Mouse (Mus musculus) erythroid progenitor cell, adult 5-6 weeks (primary cell): ENCODE measurements around the gene Bcorl1. TPM values are rescaled to one million over a fixed set of nuclear protein-coding genes. Genes with fewer than 3 reads are reported as not detected.
A peak's percentile ranks its signal among the peaks of the same experiment; 100 is the strongest.

Experiments used
- ATAC-seq: replicated peaks from 2 replicates; pipeline ENCODE4 v1.8.0; 2016; ENCODE audit warnings: moderate number of reproducible peaks, mild to moderate bottlenecking, moderate TSS enrichment, inconsistent platforms; ENCODE audit not compliant: poor library complexity, low FRiP score, severe bottlenecking
- total RNA-seq, 2 experiments: library from RNA; stranded (forward) in 1 of 2; stranded (reverse) in 1 of 2; fragments of 150-400 nt in 1 of 2; fragments of 186-747, 209-891 nt in 1 of 2; gene quantifications; 2 replicates each; pipeline versions ENCODE4 v1.2.3 to v1.2.4; 2015 to 2017; ENCODE audit warnings: low replicate concordance in 2 of 2

Gene Bcorl1
- total RNA-seq (2015; ENCODE audit: low replicate concordance) (32.1 and 40.2 TPM in 2 replicates), total RNA-seq (2017; ENCODE audit: low replicate concordance) (86.3 and 87.1 TPM in 2 replicates)

DNA sequence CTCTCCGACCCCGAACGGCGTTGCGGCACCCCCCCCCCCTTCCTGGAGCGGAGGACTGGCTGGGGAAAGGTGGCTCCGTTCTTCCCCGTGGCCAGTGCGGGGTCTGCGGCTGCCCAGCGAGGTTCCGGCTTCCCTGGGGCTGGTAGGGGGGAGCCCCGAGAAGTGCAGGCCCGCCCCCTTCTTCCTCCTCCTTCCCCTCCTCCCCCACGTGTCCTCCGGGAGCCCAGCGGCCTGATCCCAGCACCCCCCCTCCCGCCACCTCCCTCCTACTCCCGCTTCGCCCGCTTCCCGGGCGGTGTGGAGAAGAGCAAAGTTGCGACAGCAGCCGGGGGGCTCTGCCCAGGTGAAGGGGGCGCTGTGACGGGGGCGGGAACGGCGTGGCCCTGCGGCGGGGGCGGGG is at the start of gene Bcorl1:
Bcorl1 (plus strand) TSS at position 218 of the 400 bp plus-strand sequence.
- no peak for ATAC-seq

DNA sequence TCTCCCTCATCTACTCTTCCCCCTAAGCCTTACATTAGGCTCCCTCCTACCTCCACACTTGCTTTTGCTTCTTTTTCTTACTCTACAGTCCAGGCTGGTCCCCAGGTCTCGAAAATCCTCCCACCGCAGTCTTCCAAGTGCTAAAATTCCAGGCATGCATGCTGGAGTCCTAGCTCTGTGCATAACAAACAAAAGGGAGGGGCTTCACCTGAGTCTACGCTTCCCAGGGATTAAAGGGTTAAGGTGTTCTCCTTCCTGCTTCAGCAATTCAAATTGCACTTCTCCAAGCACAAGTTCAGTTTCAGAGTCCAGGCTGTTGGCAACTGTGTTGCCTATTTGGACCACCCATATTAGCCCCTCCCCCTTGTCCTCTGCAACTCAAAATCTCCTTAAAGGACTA is 49.7 kb upstream of the Bcorl1 start:
- ATAC-seq = no peak

DNA sequence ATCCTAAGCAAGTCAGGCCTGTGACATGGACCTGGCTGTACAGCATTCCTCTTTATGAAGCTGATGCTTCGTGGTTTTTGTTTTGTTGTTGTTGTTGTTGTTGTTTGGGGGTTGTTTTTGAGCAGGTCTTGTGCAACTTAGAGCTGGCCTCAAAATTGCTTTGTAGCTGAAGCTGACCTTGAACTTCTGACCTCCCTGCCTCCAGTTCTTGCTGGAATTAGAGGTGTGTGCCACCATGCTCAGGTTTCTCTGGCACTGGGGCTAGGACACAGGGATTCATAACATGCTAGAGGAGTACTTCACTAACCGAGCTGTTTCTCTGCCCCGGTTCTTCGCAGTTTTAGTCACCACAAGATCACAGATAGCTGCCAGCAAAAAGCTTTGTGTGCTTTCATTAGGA is 35.8 kb upstream of the Bcorl1 start:
- ATAC-seq = no peak

DNA sequence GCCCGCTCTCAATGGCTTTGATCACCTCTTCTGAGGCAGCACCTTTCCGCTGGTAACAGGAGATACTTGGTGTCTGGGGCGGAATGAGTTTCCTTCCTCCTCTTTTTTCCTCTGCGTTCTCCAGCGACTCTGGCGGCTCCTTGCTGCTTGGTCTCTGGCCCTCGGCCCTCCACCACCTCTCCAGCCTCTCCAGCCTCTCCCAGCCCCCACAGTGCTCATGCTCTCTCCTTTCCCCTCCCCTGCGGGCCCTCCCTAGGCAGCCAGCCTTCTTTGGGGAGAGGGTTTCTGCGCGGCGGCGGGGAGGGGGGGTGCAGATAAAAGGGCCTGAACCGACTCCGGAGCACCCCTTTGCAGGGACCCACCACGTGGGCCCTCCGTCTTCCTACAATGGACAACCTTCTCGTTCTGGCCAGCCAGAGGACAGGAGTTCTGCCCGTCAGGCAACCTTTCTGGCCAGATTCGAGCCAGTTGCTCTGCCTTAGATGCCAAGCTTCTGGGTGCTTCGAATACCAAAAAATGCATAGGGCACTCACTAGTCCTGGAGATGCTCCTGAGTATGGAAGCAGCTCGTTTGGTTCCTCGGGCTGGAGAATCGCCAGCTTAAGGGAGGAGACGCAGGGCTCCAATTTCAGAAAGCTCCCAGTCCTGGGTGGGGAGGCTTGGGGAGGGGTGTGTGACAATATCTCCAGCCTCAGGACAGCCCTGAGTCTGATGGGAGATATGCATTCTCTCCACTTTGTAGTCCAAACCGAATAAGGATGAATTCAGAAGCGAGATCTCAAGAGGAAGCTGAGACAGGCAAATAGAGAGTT is 30.2 kb upstream of the Bcorl1 start:
- ATAC-seq = peak; percentile 56

DNA sequence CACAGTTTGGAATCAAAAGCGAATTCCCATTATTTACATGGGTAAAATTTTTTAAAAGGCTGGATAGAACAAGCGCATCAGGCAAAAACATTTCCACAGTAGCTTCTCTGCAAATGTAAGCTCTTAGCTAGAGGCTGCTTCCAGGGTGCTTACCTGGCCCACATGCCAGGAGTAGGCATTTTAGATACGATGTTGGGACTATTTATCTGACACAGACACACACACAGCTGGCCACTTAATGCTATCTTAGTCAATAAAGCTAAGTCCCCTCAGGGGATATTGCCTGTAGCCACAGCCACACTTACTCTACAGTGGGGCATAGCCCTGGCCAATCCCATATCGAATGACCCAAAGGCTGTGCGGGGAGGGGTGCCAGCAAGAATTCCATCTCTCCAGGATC is 29.4 kb upstream of the Bcorl1 start:
- ATAC-seq = peak; percentile 44

DNA sequence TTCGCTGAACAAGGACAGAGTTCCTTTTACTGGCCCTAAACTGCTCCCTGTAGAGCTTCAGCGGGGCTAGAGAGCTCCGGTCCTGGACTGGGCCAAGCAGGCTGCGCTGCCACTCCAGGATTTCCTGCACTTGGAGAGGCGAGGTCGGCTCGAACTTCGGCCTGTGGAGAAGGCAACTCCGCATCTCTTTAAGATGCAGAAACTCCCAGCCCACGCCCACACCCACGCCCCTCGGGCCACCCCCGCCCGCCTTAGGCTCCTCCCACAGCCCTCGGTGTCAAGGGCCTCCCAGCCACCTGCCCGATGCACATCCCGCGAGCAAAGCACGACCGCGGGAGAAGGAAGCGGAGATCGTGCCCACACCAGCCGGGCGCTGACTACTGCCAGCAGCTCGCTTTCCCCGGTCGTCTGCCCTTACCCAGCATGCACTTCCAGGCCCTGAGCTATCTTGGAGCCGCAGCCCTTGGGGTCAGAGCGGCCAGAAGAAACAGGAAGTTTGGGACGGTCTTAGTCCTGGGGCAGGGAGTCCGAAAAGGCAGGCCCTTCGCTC is 26.6 kb upstream of the Bcorl1 start:
- peak; percentile 85 for ATAC-seq

DNA sequence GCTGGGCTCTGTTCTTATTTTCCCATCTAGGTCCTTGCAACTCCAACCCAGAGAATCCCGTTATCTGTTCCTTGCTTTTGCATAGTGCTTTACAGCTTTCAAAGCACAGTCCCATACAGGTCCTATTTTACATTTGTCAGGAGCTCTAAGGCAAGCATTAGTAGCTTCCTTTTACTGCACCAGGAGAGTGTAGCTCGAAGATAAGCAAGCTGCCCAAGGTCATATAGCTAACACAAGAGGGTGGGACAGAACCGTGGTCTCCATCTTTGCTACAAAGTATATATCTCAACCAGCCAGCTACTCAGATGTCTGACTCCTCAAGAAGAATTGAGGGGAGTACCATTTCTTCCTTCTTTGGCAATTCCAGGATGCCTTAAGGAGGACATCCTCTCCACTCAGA is 23.7 kb upstream of the Bcorl1 start:
- peak; percentile 40; the same call in 1 of the 2 replicates for ATAC-seq

DNA sequence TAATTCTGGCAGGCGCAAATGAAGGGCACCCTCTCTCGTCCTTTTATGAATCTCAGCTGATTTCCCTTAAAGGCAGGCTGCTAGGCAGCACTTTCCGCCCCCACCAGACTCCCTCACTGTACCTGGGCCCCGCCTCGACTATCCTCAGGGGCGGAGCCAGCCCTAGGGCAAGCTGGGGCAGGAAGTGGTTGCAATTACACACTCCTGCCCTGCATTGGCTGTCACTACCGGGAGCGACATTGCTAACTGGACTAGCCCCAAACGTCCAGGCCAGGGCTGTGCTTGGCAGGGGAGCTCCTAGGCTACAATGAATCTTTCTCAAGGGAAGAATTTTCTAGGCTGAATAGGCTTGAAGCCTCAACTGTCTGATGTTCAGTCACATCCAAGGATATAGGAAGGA is 23.0 kb upstream of the Bcorl1 start:
- peak; percentile 77 for ATAC-seq

DNA sequence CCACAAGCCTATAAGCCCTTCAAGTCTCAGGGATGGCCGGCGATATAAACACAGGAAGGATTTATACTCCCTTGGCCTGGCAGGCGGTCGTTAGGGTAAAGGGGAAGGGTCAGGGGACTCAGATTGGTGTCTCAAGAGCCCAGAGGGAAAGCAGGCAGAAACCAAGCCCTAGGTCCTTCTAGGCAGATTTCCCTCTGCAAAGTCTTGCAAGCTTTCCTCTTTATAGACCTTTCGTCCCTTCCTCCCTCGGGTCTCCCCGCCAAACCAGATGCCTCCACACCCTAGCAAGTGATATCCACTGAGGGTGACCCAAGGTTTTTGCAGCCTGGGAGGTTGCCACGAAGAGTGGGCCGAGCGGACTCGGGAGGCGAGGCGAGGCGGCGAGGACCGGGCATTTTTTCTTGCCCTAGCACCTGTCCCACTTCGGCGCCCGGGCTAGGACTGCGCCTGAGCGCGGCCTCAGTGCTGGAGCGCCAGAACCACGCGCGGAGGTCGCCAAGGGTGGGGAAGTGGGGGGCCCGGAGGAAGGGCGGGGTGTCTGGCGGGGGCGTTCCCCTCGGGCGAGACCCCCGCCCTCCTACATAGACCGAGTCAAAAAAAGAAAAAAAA is 613 bp upstream of the Bcorl1 start:
- ATAC-seq = no peak

DNA sequence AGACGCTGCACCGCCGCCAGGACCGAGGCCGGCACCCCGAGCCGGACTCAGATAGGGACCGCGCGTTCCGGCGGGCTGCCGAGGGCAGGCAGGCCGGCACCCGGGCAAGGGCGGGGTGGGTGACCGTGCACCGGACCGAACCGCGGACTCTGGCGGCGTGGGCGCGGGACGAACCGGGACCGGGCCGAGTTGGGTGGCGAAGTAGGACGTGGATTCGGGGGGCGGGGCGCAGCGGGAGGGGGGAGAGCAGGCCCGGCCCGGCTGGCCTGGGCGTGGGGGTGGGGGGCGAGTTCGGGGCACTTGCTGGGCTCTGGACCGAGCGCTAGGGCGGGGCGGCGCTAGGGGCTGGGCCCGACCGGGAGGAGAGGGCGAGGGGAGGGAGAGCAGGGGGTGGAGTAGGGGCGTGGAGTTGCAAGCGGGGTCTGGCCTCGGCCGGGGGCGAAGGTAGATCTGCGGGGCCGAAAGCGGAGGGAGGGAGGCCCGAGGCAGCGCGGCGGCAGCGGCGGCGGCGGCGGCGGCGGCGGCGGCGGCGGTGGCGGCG is 533 bp downstream of the Bcorl1 start:
- no peak for ATAC-seq

DNA sequence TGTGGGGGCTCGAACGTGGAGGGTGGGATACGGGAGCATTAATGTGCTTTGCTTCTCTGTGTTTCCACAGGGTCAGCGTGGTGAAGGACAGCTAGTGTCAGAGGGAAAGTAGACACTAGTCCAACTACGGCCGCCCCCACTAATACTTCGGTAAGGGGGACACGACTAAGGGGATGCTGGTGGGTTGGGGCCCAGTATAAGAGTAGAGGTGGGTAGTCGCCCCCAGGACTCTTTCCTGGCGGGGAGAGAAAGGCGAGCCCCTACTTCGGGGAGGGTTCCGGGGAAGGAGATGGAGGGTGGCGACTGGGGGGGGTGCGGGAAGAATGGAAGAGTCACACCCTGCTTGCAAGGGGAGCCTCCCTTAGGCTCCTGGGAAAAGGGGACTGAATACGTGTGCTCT is 1.6 kb downstream of the Bcorl1 start:
- ATAC-seq = peak; percentile 5; the same call in 1 of the 2 replicates

DNA sequence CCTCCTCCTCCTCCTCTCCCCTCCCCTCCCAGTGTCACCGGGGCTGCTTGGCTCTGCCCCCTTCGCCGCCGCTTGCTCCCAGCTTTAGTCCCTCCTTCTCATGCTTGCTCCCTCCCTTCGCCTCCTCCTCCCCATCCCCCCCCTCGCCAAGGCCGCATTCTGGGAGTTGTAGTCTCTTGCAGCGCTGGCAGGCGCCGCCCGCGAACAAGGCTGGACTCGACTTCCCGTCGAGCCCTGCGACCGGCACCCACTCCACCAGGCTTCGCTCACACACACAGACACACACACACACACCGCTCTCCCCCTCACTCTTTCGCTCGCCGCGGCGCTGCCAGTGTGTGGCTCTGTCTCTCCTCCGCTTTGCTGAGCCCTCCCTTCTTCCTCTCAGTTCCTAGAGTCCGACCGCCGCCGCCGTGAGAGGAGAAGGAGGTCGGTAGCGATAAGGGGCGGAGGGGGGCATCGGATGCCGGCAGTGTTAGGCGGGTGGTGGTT is 2.3 kb downstream of the Bcorl1 start:
- ATAC-seq = peak; percentile 92

DNA sequence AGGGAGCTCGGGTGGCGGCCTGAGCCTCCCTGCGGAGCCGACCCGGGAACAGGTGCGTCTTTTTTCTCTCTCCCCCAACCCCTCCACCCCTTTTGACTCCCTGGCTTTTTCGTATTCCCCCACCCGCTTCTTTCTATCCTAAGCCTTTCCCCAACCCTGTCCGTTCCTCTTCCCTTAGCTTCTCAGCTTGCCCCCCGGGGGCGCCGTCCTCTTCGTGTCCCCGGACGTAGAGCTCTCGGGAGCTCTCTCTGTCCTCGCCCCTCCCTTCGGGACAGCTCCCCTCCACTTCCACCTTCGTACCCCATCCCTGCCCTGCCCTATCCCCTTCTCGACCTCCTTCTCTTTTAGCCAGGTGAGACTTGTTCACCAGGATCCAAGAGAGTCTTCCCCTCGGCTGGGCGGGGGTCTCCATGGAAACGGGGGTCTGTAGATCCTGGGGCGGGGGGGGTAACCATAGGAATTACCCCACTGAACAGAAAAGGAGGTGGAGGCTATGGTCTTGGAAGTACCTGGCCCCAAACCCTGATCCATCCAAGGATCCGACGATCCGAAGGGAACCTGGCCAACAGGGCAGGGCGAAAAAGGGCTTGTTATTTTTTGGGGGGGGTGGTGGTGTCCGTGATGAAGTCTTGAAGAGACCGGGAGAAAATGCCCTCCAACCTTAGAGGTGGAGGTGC is 2.9 kb downstream of the Bcorl1 start:
- ATAC-seq = no peak

DNA sequence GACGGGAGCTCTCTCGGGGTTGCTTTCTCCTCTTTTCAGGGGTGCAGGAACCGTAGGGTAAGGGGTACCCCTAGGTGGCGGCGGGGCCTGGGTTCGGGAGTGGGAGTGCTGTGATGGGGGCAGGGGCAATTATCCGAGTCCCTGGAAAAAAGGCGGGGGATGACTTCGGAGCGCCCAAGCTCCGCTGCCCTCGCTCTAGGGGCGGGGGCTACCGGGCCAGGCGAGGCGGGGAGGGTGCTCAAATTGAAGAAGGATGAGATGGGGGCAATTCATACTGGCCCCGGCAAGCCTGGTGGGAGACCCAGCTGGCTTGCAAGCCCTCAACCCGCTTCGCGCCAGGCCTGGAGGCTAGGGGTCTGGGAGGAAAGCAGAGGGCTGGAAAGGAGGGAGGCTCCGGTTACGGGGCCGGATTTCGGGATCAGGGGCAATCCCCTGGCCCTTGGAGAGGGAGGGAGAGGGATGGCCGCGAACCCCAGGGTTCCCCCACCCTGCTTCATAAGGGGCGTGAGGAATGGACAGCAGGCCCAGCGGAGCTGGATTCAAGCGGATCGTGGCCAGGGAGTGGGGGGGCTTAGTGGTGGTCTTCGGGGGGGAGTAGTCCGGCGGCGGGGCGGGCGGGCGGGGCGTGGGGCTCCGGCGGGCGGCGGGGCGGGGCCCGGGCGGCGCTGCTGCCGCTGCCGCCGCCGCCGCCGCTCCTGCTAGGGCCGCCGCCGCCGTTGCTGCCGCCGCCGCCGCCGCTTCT is 3.7 kb downstream of the Bcorl1 start:
- no peak for ATAC-seq

DNA sequence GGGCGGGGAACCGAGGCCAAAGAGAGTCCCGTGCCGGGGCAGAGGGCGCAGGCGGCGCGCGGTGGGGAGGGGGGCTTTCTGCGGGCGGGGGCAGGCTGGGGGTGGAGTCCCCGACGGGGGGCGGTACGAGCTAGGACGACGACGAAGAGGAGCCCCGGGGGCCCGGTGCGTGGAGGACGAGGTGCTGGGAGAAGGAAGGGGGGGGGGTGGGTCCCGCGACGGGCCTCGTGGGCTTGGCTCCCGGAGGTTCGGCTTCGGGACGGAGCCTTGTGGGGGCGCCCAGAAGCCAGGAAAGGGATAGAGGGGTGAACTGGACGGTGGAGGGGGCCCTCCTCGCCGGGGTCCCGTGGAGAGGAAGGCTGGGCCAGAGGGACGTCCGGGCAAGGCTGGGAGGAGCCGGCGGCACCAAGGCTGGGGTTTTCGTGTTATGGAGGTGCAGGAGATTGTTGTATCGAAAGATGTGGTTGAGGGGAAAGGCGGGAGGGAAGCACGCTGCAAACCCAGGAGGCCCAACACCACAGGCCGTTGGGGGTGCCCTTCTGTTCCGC is 4.3 kb downstream of the Bcorl1 start:
- ATAC-seq = no peak

DNA sequence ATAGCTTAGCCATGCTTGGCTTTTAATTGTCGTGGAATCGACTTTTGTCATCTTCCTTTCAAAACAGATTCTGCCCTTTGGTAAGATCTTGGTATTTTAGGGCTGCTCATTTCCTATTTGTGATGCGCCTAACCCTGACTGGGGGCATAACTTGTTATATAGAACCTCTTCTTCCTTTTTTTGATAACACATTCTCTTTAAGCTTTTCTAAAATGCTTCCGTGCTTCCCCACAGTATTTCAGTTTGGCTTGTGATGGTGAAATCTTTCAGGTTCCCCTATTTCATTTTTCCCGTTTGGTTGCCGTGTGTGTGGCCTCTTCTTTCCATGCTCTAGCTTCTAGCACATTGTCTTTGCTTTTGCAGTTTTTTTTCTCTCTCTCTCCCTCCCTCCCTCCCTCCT is 14.2 kb downstream of the Bcorl1 start:
- ATAC-seq = no peak

DNA sequence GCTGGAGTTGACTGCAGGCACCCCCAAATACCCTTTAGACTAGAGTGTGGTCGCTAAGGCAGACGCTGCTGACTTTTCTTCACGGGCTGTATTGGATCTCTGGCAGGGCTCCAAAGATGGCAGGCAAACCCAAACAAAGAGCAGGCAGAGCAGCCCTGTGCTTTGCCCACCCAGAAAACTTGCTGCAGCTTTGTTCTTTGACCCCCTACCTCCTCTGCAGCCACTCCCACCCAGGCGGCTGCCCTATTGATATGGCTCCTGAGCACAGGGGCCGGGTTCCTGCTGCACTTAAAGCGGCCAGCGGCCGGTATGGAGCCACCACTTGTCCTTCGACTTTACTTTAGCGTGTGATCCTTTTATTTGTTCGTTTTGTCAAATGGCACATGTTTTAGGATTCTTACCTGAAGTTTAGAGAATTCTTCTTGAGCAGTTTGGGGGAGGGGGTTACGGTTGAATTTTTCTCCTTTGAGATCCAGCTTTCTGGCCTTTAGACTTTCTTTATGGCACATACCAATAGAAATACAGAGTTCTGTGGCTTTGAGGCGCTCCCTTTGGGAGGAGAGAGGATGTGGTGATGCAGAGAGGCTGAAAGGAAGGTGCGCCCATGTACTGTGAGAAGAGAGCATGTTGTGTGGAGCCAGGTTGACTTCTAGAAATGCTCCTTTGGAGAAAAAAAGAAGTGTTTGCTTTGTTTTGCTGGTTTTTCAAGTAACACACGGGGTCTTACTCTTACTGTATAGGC is 24.8 kb downstream of the Bcorl1 start:
- ATAC-seq = no peak

DNA sequence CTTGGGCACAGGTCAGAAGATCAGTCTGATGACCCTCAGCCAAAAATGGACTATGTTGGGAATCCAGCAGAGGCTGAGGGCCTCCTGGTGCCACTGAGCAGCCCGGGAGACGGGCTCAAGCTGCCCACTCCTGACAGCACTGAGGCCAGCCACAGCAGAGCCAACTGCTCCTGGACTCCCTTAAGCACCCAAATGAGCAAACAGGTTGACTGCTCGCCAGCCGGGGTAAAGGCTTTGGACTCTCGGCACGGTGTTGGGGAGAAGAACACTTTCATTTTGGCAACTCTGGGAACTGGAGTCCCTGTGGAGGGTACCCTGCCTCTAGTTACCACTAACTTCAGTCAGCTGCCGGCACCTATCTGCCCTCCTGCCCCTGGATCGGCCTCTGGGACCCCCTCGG is 26.7 kb downstream of the Bcorl1 start:
- ATAC-seq = no peak
